Mouse (Mus musculus) kidney, adult 2 months (tissue): ENCODE data around the gene Ykt6.

ENCODE experiments used
- CTCF ChIP-seq: fragments of 200-500 bp; conservative IDR thresholded peaks from 2 replicates; pipeline ENCODE4 v1.5.1; 2011; ENCODE audit warnings: low read depth, mild to moderate bottlenecking, control low read depth, low read length, moderate library complexity, mixed read lengths; ENCODE audit not compliant: insufficient read depth, insufficient read length
- POLR2A ChIP-seq: fragments of 200-500 bp; IDR thresholded peaks from one replicate; pipeline ENCODE4 v1.6.1; 2011; ENCODE audit warnings: low read depth, low read length, control low read depth

- TF ChIP-seq CTCF (peak; percentile 96), POLR2A (no peak)
Measured at GRCm38 (mm10) chr11:5995989-5996388, 40.5 kb downstream of the Ykt6 start.
